Comparison of ENCODE assay signal across 9 mouse cellular contexts in genomic region chr11:4203705-4204074, GRCm38 (mm10). TPM values are rescaled to one million over a fixed set of nuclear protein-coding genes. Genes with fewer than 3 reads are reported as not detected.
DNase-seq lines count a peak whose midpoint lies in the region; ATAC-seq and TF ChIP-seq lines count a peak whose summit lies in the region.
"Had no signal": no experiment of that assay in that cellular context is flagged by ENCODE, and none has a peak within 500 bp of the region (broad histone marks: within the 10 kb centered on the region; RNA-seq: fewer than 3 reads in every experiment).

No protein-coding gene starts in this region.

- peak overlapping the region; percentile 64 for H3K27ac ChIP-seq in left cerebral cortex, adult 2 months
- H3K27ac ChIP-seq in brown adipose tissue, adult 24 weeks (replicated peaks; ENCODE audit: low read depth, low read length) = peak overlapping the region; percentile 86
- H3K27ac ChIP-seq in lung, embryonic 16.5 days (ENCODE audit: low read length) = peak overlapping the region; percentile 47

- H3K27me3 ChIP-seq in lung, embryonic 16.5 days (ENCODE audit: control insufficient read depth, insufficient read depth, low read depth, low read length) = no peaks in the 10 kb centered on the region

- WGBS in lung, embryonic 16.5 days = 26% methylated on average over 2 of the region's 2 CpGs

- peak overlapping the region; percentile 13; the same call in 1 of the 2 replicates for H3K9ac ChIP-seq in lung, embryonic 16.5 days (ENCODE audit: low read length)

- DNase-seq in left cerebral cortex, adult 2 months (ENCODE audit: extremely low spot score in 1 of 2, low spot score in 2 of 2) = no peak
- no peak for DNase-seq in left cerebral cortex, postnatal 36 days (ENCODE audit: low spot score in 2 of 2)
- peak; percentile 78 for DNase-seq in heart, postnatal 4 days
- DNase-seq in thymus, postnatal 25 days = peak; percentile 70
- DNase-seq in layer of hippocampus, adult 18-20 months (ENCODE audit: low spot score in 2 of 2) = no peak

- peaks cover 8% of the 10 kb centered on the region; the same call in 1 of the 2 replicates for H3K36me3 ChIP-seq in lung, embryonic 16.5 days (ENCODE audit: control insufficient read depth, insufficient read depth, low read length)

- ATAC-seq in lung, embryonic 16.5 days (ENCODE audit: low read depth) = peak; percentile 72
- no peak for ATAC-seq in megakaryocyte-erythroid progenitor cell, adult 5-6 weeks (replicated peaks; ENCODE audit: low FRiP score, low TSS enrichment, poor library complexity, severe bottlenecking)

- H3K9me3 ChIP-seq in lung, embryonic 16.5 days (ENCODE audit: control insufficient read depth, low read length) = no peaks in the 10 kb centered on the region

- TF ChIP-seq CTCF in left cerebral cortex, adult 2 months (IDR thresholded peaks at IDR 0.05) = no peak

- intact Hi-C loops in left cerebral cortex, adult 2 months (cut with DNase I) = no loop called here
- intact Hi-C loops in left cerebral cortex, postnatal 36 days (cut with DNase I) = no loop called here

- H3K4me3 ChIP-seq in left cerebral cortex, adult 2 months = no peak overlapping the region
- no peak overlapping the region for H3K4me3 ChIP-seq in brown adipose tissue, adult 24 weeks (ENCODE audit: insufficient read depth, low read depth, low read length)
- no peak overlapping the region for H3K4me3 ChIP-seq in lung, embryonic 16.5 days (ENCODE audit: low read length)

- peaks cover 35% of the 10 kb centered on the region for H3K4me1 ChIP-seq in brown adipose tissue, adult 24 weeks (ENCODE audit: control insufficient read depth, insufficient read depth, insufficient read length, low read length)
- peaks cover 16% of the 10 kb centered on the region; the same call in 1 of the 2 replicates for H3K4me1 ChIP-seq in lung, embryonic 16.5 days (replicated peaks; ENCODE audit: control insufficient read depth, insufficient read depth, low read length)

- H3K4me2 ChIP-seq in lung, embryonic 16.5 days (ENCODE audit: low read depth, low read length) = no peak overlapping the region

RNA-seq across cellular contexts. Expression of gene Castor1, which starts 14.3 kb away (rescaled TPM):
- total RNA-seq in left cerebral cortex, adult 2 months (2021) = 1 to 10 TPM; 3.9 to 4.2 TPM
- 1 to 10 TPM; 4.3 to 5.3 TPM for total RNA-seq in left cerebral cortex, postnatal 36 days (2021)
- 2.4 and 3.4 TPM in 2 replicates for polyA plus RNA-seq in brown adipose tissue, adult 24 weeks (2012; ENCODE audit: insufficient read depth, insufficient read length, missing spikeins)
- 1 to 10 TPM; 4.7 to 5.1 TPM for total RNA-seq in heart, postnatal 4 days (2021)
- 6.5 and 9.1 TPM in 2 replicates for polyA plus RNA-seq in lung, embryonic 16.5 days (2015; fragmentation: Nextera tagmentation; extraction: Ambion mirVana)
- 1.2 TPM in 1 of 2 replicates, not detected in the other for total RNA-seq in megakaryocyte-erythroid progenitor cell, adult 5-6 weeks (2014; fragmentation: Nextera tagmentation)
- 0.15 TPM in 1 of 2 replicates, not detected in the other for total RNA-seq in megakaryocyte-erythroid progenitor cell, adult 5-6 weeks (2017)
- 1 to 10 TPM; 4.3 to 4.7 TPM for total RNA-seq in layer of hippocampus, adult 18-20 months (2021)

RNA-seq across cellular contexts. Expression of gene Tbc1d10a, which starts 17.1 kb away (rescaled TPM):
- 10 to 100 TPM; 35.3 to 36.6 TPM for total RNA-seq in left cerebral cortex, adult 2 months (2021)
- total RNA-seq in left cerebral cortex, postnatal 36 days (2021) = 10 to 100 TPM; 32.7 to 36.2 TPM
- polyA plus RNA-seq in brown adipose tissue, adult 24 weeks (2012; ENCODE audit: insufficient read depth, insufficient read length, missing spikeins) = 2.4 and 2.9 TPM in 2 replicates
- 10 to 100 TPM; 10.9 to 11.8 TPM for total RNA-seq in heart, postnatal 4 days (2021)
- polyA plus RNA-seq in lung, embryonic 16.5 days (2015; fragmentation: Nextera tagmentation; extraction: Ambion mirVana) = 30.5 and 34.3 TPM in 2 replicates
- total RNA-seq in megakaryocyte-erythroid progenitor cell, adult 5-6 weeks (2014; fragmentation: Nextera tagmentation) = 5.9 and 8.0 TPM in 2 replicates
- 1.8 and 2.2 TPM in 2 replicates for total RNA-seq in megakaryocyte-erythroid progenitor cell, adult 5-6 weeks (2017)
- total RNA-seq in layer of hippocampus, adult 18-20 months (2021) = 10 to 100 TPM; 28.1 to 30.8 TPM

RNA-seq across cellular contexts. Expression of gene Osm, which starts 32.5 kb away (rescaled TPM):
- total RNA-seq in left cerebral cortex, adult 2 months (2021) = not detected
- not detected for total RNA-seq in left cerebral cortex, postnatal 36 days (2021)
- not detected in 2 replicates for polyA plus RNA-seq in brown adipose tissue, adult 24 weeks (2012; ENCODE audit: insufficient read depth, insufficient read length, missing spikeins)
- total RNA-seq in heart, postnatal 4 days (2021) = under 1 TPM in 1 of 2 experiments, not detected in 1; 0.14 TPM
- 0.25 and 0.28 TPM in 2 replicates for polyA plus RNA-seq in lung, embryonic 16.5 days (2015; fragmentation: Nextera tagmentation; extraction: Ambion mirVana)
- total RNA-seq in megakaryocyte-erythroid progenitor cell, adult 5-6 weeks (2014; fragmentation: Nextera tagmentation) = 3.3 and 5.6 TPM in 2 replicates
- total RNA-seq in megakaryocyte-erythroid progenitor cell, adult 5-6 weeks (2017) = 5.3 and 7.2 TPM in 2 replicates
- total RNA-seq in layer of hippocampus, adult 18-20 months (2021) = not detected
- polyA plus RNA-seq: neural tube, embryonic 11.5 days had no signal

RNA-seq across cellular contexts. Expression of gene Sf3a1, which starts 43.5 kb away (rescaled TPM):
- 10 to 100 TPM; 63.8 to 67.4 TPM for total RNA-seq in left cerebral cortex, adult 2 months (2021)
- total RNA-seq in left cerebral cortex, postnatal 36 days (2021) = 10 to 100 TPM; 61.3 to 65.3 TPM
- polyA plus RNA-seq in brown adipose tissue, adult 24 weeks (2012; ENCODE audit: insufficient read depth, insufficient read length, missing spikeins) = 7.3 and 13.4 TPM in 2 replicates
- 10 to 100 TPM; 56.6 to 56.9 TPM for total RNA-seq in heart, postnatal 4 days (2021)
- polyA plus RNA-seq in lung, embryonic 16.5 days (2015; fragmentation: Nextera tagmentation; extraction: Ambion mirVana) = 42.1 and 48.9 TPM in 2 replicates
- 74.9 and 93.2 TPM in 2 replicates for total RNA-seq in megakaryocyte-erythroid progenitor cell, adult 5-6 weeks (2014; fragmentation: Nextera tagmentation)
- total RNA-seq in megakaryocyte-erythroid progenitor cell, adult 5-6 weeks (2017) = 42.5 and 64.9 TPM in 2 replicates
- total RNA-seq in layer of hippocampus, adult 18-20 months (2021) = 10 to 100 TPM; 72.7 TPM

RNA-seq across cellular contexts. Expression of gene Ccdc157, which starts 43.6 kb away (rescaled TPM):
- 10 to 100 TPM; 16.4 to 17.9 TPM for total RNA-seq in left cerebral cortex, adult 2 months (2021)
- total RNA-seq in left cerebral cortex, postnatal 36 days (2021) = 10 to 100 TPM; 16.0 to 18.1 TPM
- polyA plus RNA-seq in brown adipose tissue, adult 24 weeks (2012; ENCODE audit: insufficient read depth, insufficient read length, missing spikeins) = 1.7 and 2.1 TPM in 2 replicates
- total RNA-seq in heart, postnatal 4 days (2021) = 1 to 10 TPM; 5.8 to 6.5 TPM
- 9.2 and 11.4 TPM in 2 replicates for polyA plus RNA-seq in lung, embryonic 16.5 days (2015; fragmentation: Nextera tagmentation; extraction: Ambion mirVana)
- total RNA-seq in megakaryocyte-erythroid progenitor cell, adult 5-6 weeks (2014; fragmentation: Nextera tagmentation) = 0.48 and 2.6 TPM in 2 replicates
- total RNA-seq in megakaryocyte-erythroid progenitor cell, adult 5-6 weeks (2017) = 0.80 and 2.9 TPM in 2 replicates
- 10 to 100 TPM; 10.4 to 11.7 TPM for total RNA-seq in layer of hippocampus, adult 18-20 months (2021)

Comparison
In these comparisons a context has a peak if more than half of its experiments do, and no peak if none do; other contexts are left out.
1. DNase-seq: peak in heart, postnatal 4 days (single experiment) and thymus, postnatal 25 days (single experiment); none in left cerebral cortex, adult 2 months (0 of 2), left cerebral cortex, postnatal 36 days (0 of 2) and layer of hippocampus, adult 18-20 months (0 of 2).
2. Peak in every context shown above with its lines, with median percentiles within 50 percentile points of each other: H3K27ac ChIP-seq.